Mouse (Mus musculus) forebrain, postnatal 0 days (tissue): ENCODE data around the gene Lgals7. TPM values are rescaled to one million over a fixed set of nuclear protein-coding genes. Genes with fewer than 3 reads are reported as not detected.

Source experiments
- ATAC-seq: fragments of 200-750 bp; cut with Nextera tagmentation; 2 replicates; pipeline ENCODE4 v1.8.0; 2017; ENCODE audit warnings: mild to moderate bottlenecking, moderate library complexity
- DNase-seq: peaks from one replicate; pipeline ENCODE4 v3.0.0-alpha.2; 2015
- H3K27ac ChIP-seq: fragments of 300-500 bp; sonication (generic); 2 replicates; pipeline ENCODE4 v1.5.1; 2014; ENCODE audit warnings: low read depth, mild to moderate bottlenecking, antibody characterized with exemption, low read length, moderate library complexity, mixed read lengths
- H3K27me3 ChIP-seq: fragments of 300-500 bp; sonication (generic); 2 replicates; pipeline ENCODE4 v1.6.1; 2014; ENCODE audit warnings: mild to moderate bottlenecking, low read length, mixed read lengths; ENCODE audit not compliant: insufficient read depth
- H3K36me3 ChIP-seq: fragments of 300-500 bp; sonication (generic); 2 replicates; pipeline ENCODE4 v1.6.1; 2014; ENCODE audit warnings: mild to moderate bottlenecking, moderate library complexity; ENCODE audit not compliant: insufficient read depth
- H3K4me1 ChIP-seq: fragments of 300-500 bp; sonication (generic); 2 replicates; pipeline ENCODE4 v1.6.1; 2014; ENCODE audit warnings: antibody characterized with exemption; ENCODE audit not compliant: insufficient read depth
- H3K4me2 ChIP-seq: fragments of 300-500 bp; sonication (generic); 2 replicates; pipeline ENCODE4 v1.6.1; 2014; ENCODE audit warnings: low read depth, mild to moderate bottlenecking, moderate library complexity
- H3K4me3 ChIP-seq: fragments of 300-500 bp; sonication (generic); 2 replicates; pipeline ENCODE4 v1.5.1; 2014; ENCODE audit warnings: low read depth, low read length, mixed read lengths
- H3K9ac ChIP-seq: fragments of 300-500 bp; sonication (generic); 2 replicates; pipeline ENCODE4 v1.6.1; 2014; ENCODE audit warnings: mild to moderate bottlenecking
- H3K9me3 ChIP-seq: fragments of 300-500 bp; sonication (generic); 2 replicates; pipeline ENCODE4 v1.6.1; 2016; ENCODE audit warnings: low read length
- CTCF ChIP-seq: sonication (generic); IDR thresholded peaks from 2 replicates; pipeline ENCODE4 v1.5.1; 2016; ENCODE audit warnings: antibody characterized with exemption, control low read depth, low read depth
- whole genome bisulfite sequencing: fragments of 180-500 bp; shearing (Covaris S2); extraction: QIAGEN DNeasy Blood & Tissue Kit; methylation state at CpG from one replicate; pipeline ENCODE4 v1.1.7; 2014; 5-methylcytosine and 5-hydroxymethylcytosine counted together
- polyA plus RNA-seq: library from polyadenylated mRNA; unstranded; fragments of >200 nt; fragmentation: Nextera tagmentation; extraction: Ambion mirVana; gene quantifications from 2 replicates; pipeline ENCODE4 v1.2.1, GENCODE M21; 2015
- total RNA-seq: library from RNA; depleted of rRNA; stranded (reverse); fragments of >200 nt; gene quantifications from 2 replicates; pipeline ENCODE4 v1.2.3, GENCODE M21; 2014

Gene Lgals7
- total and polyA plus RNA-seq, 2 experiments from 2014 or later: 2.8 to 3.8 TPM

GRCm38 (mm10) chr7:28818436-28818835 is 45.2 kb upstream of the Lgals7 start:
- Histone ChIP-seq H3K27ac (no peak overlapping the region), H3K9ac (no peak overlapping the region), H3K4me2 (no peak overlapping the region), H3K4me3 (no peak overlapping the region), H3K27me3 (no peaks in the 10 kb centered on the region), H3K36me3 (peaks cover 96% of the 10 kb centered on the region), H3K4me1 (no peaks in the 10 kb centered on the region), H3K9me3 (no peaks in the 10 kb centered on the region)
- DNase-seq (no peak), ATAC-seq (no peak)
- 82% methylated on average over 18 of the region's 18 CpGs for WGBS
- no peak for TF ChIP-seq CTCF

DNA sequence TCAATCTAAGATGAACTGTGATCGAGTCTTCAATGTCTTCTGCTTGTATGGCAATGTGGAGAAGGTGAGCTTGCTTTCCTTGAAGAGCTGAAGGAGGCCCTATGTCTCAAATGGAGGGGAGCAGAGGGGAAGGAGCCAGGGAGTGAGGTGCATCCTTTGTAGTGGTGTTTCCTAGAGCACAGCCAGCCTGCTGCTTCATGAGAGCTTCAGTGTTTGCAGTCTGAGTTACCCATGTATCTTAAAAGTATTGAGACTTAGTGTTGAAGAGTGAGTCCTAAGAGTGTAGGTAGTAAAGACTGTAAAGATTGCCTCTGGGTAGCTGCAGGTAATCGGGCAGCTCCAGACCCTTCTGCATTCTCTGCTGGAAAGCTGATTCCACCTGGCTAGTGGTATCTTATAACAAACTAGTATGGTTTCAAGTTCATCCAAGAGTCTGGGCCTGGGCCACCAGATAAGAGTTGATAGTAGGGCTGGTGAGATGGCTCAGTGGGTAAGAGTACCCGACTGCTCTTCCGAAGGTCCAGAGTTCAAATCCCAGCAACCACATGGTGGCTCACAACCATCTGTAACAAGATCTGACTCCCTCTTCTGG is 44.7 kb upstream of the Lgals7 start:
- no peak overlapping the region for H3K4me2 ChIP-seq
- no peak for TF ChIP-seq CTCF
- H3K27ac ChIP-seq: no peak overlapping the region
- H3K9ac ChIP-seq: no peak overlapping the region
- no peaks in the 10 kb centered on the region for H3K4me1 ChIP-seq
- no peaks in the 10 kb centered on the region for H3K9me3 ChIP-seq
- H3K36me3 ChIP-seq: peaks cover 91% of the 10 kb centered on the region
- H3K4me3 ChIP-seq: no peak overlapping the region
- no peaks in the 10 kb centered on the region for H3K27me3 ChIP-seq
- ATAC-seq: no peak
- 91% methylated on average over 4 of the region's 4 CpGs for WGBS
- DNase-seq: no peak

- Histone ChIP-seq H3K4me2 (no peak overlapping the region), H3K27me3 (no peaks in the 10 kb centered on the region), H3K4me3 (no peak overlapping the region), H3K9ac (no peak overlapping the region), H3K36me3 (peaks cover 85% of the 10 kb centered on the region), H3K9me3 (no peaks in the 10 kb centered on the region), H3K4me1 (0 out of 2 replicates have a peak, but pooled peaks cover 1% of the 10 kb centered on the region), H3K27ac (no peak overlapping the region)
- no peak for TF ChIP-seq CTCF
- ATAC-seq: no peak
- DNase-seq: no peak
- WGBS: 82% methylated on average over 4 of the region's 4 CpGs
These were observed 44.1 kb upstream of the Lgals7 start for GRCm38 (mm10) chr7:28819571-28819970.

GRCm38 (mm10) chr7:28820358-28821260 is 43.0 kb upstream of the Lgals7 start:
- Histone ChIP-seq H3K4me1 (0 out of 2 replicates have a peak, but pooled peaks cover 4% of the 10 kb centered on the region), H3K27me3 (no peaks in the 10 kb centered on the region), H3K4me3 (no peak overlapping the region), H3K9me3 (no peaks in the 10 kb centered on the region), H3K27ac (no peak overlapping the region), H3K36me3 (peaks cover 74% of the 10 kb centered on the region), H3K4me2 (no peak overlapping the region), H3K9ac (no peak overlapping the region)
- no peak for TF ChIP-seq CTCF
- DNase-seq (no peak), ATAC-seq (no peak)
- 44% methylated on average over 12 of the region's 12 CpGs for WGBS

- no peak overlapping the region for H3K9ac ChIP-seq
- H3K4me1 ChIP-seq: 0 out of 2 replicates have a peak, but pooled peaks cover 4% of the 10 kb centered on the region
- H3K27ac ChIP-seq: no peak overlapping the region
- no peak overlapping the region for H3K4me2 ChIP-seq
- H3K4me3 ChIP-seq: no peak overlapping the region
- H3K27me3 ChIP-seq: no peaks in the 10 kb centered on the region
- DNase-seq: no peak
- ATAC-seq: no peak
- no peak for TF ChIP-seq CTCF
- H3K9me3 ChIP-seq: no peaks in the 10 kb centered on the region
- 71% methylated on average over 10 of the region's 10 CpGs for WGBS
- peaks cover 67% of the 10 kb centered on the region for H3K36me3 ChIP-seq
These were observed 42.3 kb upstream of the Lgals7 start for GRCm38 (mm10) chr7:28821261-28821831.

- Histone ChIP-seq H3K4me2 (no peak overlapping the region), H3K36me3 (peaks cover 55% of the 10 kb centered on the region), H3K9me3 (no peaks in the 10 kb centered on the region), H3K27ac (no peak overlapping the region), H3K9ac (no peak overlapping the region), H3K4me1 (0 out of 2 replicates have a peak, but pooled peaks cover 4% of the 10 kb centered on the region), H3K4me3 (no peak overlapping the region), H3K27me3 (no peaks in the 10 kb centered on the region)
- DNase-seq: no peak
- 58% methylated on average over 1 of the region's 1 CpGs for WGBS
- no peak for TF ChIP-seq CTCF
- no peak for ATAC-seq
These were observed 41.1 kb upstream of the Lgals7 start for GRCm38 (mm10) chr7:28822556-28822955.
